Mouse (Mus musculus): ENCODE results near the gene Rab14.

The Rab14 gene

GRCm38 (mm10) chr2:35200898-35201668, at the start of gene Rab14:
Gene Rab14, minus strand, starts transcription at chr2:35201120.
- peak; percentile 95 for DNase-seq (ENCODE audit: extremely low spot score, low read depth, low spot score)

GRCm38 (mm10) chr2:35247763-35248162, 46.8 kb upstream of the Rab14 start:
- no peak for DNase-seq (ENCODE audit: extremely low spot score, low read depth, low spot score)

- no peak for DNase-seq (ENCODE audit: extremely low spot score, low read depth, low spot score)
Observed at GRCm38 (mm10) chr2:35244241-35244640, 43.3 kb upstream of the Rab14 start.

GRCm38 (mm10) chr2:35235021-35235420, 34.1 kb upstream of the Rab14 start:
- DNase-seq (ENCODE audit: extremely low spot score, low read depth, low spot score) = no peak

- DNase-seq (ENCODE audit: extremely low spot score, low read depth, low spot score) = no peak
Observed at GRCm38 (mm10) chr2:35233898-35234297, 33.0 kb upstream of the Rab14 start.

GRCm38 (mm10) chr2:35232595-35233445, 31.9 kb upstream of the Rab14 start:
- no peak for DNase-seq (ENCODE audit: extremely low spot score, low read depth, low spot score)

GRCm38 (mm10) chr2:35231871-35232270, 31.0 kb upstream of the Rab14 start:
- DNase-seq (ENCODE audit: extremely low spot score, low read depth, low spot score) = no peak

GRCm38 (mm10) chr2:35230215-35230614, 29.3 kb upstream of the Rab14 start:
- no peak for DNase-seq (ENCODE audit: extremely low spot score, low read depth, low spot score)

GRCm38 (mm10) chr2:35228145-35228544, 27.2 kb upstream of the Rab14 start:
- DNase-seq (ENCODE audit: extremely low spot score, low read depth, low spot score) = no peak

GRCm38 (mm10) chr2:35224285-35224684, 23.4 kb upstream of the Rab14 start:
- DNase-seq (ENCODE audit: extremely low spot score, low read depth, low spot score) = no peak

GRCm38 (mm10) chr2:35222822-35223391, 22.0 kb upstream of the Rab14 start:
- DNase-seq (ENCODE audit: extremely low spot score, low read depth, low spot score) = no peak

- DNase-seq (ENCODE audit: extremely low spot score, low read depth, low spot score) = no peak
Observed at GRCm38 (mm10) chr2:35218736-35219135, 17.8 kb upstream of the Rab14 start.

GRCm38 (mm10) chr2:35216701-35217100, 15.8 kb upstream of the Rab14 start:
- no peak for DNase-seq (ENCODE audit: extremely low spot score, low read depth, low spot score)

- DNase-seq (ENCODE audit: extremely low spot score, low read depth, low spot score) = no peak
Observed at GRCm38 (mm10) chr2:35215363-35215762, 14.4 kb upstream of the Rab14 start.

- DNase-seq (ENCODE audit: extremely low spot score, low read depth, low spot score) = peak; percentile 64
Observed at GRCm38 (mm10) chr2:35214881-35215358, 14.0 kb upstream of the Rab14 start.

- DNase-seq (ENCODE audit: extremely low spot score, low read depth, low spot score) = no peak
Observed at GRCm38 (mm10) chr2:35213345-35213910, 12.5 kb upstream of the Rab14 start.

- no peak for DNase-seq (ENCODE audit: extremely low spot score, low read depth, low spot score)
Observed at GRCm38 (mm10) chr2:35211681-35212080, 10.8 kb upstream of the Rab14 start.

GRCm38 (mm10) chr2:35208931-35209665, 8.2 kb upstream of the Rab14 start:
- DNase-seq (ENCODE audit: extremely low spot score, low read depth, low spot score) = no peak

- no peak for DNase-seq (ENCODE audit: extremely low spot score, low read depth, low spot score)
Observed at GRCm38 (mm10) chr2:35208054-35208453, 7.1 kb upstream of the Rab14 start.

- DNase-seq (ENCODE audit: extremely low spot score, low read depth, low spot score) = no peak
Observed at GRCm38 (mm10) chr2:35206761-35207160, 5.8 kb upstream of the Rab14 start.

GRCm38 (mm10) chr2:35203729-35204128, 2.8 kb upstream of the Rab14 start:
- no peak for DNase-seq (ENCODE audit: extremely low spot score, low read depth, low spot score)
